Mouse (Mus musculus) C2C12 (cell line): ENCODE measurements at regions not wholly inside any gene's neighbourhood (a gene's known extent, or its start where the extent isn't known, plus 50 kb on each side); places are given as distances from the start of the nearest gene placed in this dataset.

Experiments
- CEBPB ChIP-seq: IDR thresholded peaks from one replicate; pipeline ENCODE4 v1.6.1; 2011; ENCODE audit warnings: low read depth, mild to moderate bottlenecking, control low read depth, moderate library complexity
- CTCF ChIP-seq: IDR thresholded peaks from one replicate; pipeline ENCODE4 v1.5.1; 2011; ENCODE audit not compliant: control insufficient read depth, insufficient read depth, insufficient read length
- FOSL1 ChIP-seq: IDR thresholded peaks from one replicate; pipeline ENCODE4 v1.8.0; 2011; ENCODE audit warnings: mild to moderate bottlenecking, low read length; ENCODE audit not compliant: poor library complexity, insufficient read depth, severe bottlenecking
- MAX ChIP-seq: IDR thresholded peaks from one replicate; pipeline ENCODE4 v1.6.1; 2011; ENCODE audit warnings: mild to moderate bottlenecking, control low read depth
- MYOD1 ChIP-seq: IDR thresholded peaks from one replicate; pipeline ENCODE4 v1.6.1; 2011; ENCODE audit warnings: low read depth; ENCODE audit not compliant: control insufficient read depth, insufficient read length
- MYOG ChIP-seq: IDR thresholded peaks from one replicate; pipeline ENCODE4 v1.6.1; 2011; ENCODE audit not compliant: control insufficient read depth, insufficient read length; ENCODE audit errors: extremely low read depth
- USF1 ChIP-seq: IDR thresholded peaks from one replicate; pipeline ENCODE4 v1.6.1; 2011; ENCODE audit warnings: low read depth, mild to moderate bottlenecking, control low read depth, moderate library complexity

DNA sequence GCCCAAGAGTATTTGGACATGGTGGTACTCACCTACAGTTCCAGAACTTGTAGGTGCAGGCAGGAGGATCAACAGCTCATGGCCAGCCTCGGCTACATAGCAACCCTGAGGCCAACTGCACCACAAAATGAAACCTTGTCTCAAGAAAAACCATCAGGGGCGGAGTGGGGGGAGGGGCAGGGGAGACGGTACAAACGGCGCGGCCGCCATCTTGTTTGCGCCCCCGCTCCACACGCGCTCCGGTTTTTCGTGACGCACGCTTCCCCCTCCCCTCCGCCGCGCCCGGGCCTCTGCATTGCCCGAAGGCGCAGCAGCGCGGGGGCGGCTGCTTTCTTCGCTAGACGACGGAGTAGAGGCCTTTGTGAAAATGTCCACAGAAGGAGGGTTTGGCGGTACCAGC is 117.9 kb upstream of the Apob start:
- TF ChIP-seq MAX (no peak), USF1 (no peak), CTCF (no peak), CEBPB (no peak), MYOD1 (no peak), FOSL1 (no peak), MYOG (no peak)
